Mouse (Mus musculus): ENCODE data around the gene Vwa2. TPM values are rescaled to one million over a fixed set of nuclear protein-coding genes. Genes with fewer than 3 reads are reported as not detected.

Gene Vwa2
- polyA plus RNA-seq, 1 experiment from 2014 or later, result 0.22 TPM

DNA sequence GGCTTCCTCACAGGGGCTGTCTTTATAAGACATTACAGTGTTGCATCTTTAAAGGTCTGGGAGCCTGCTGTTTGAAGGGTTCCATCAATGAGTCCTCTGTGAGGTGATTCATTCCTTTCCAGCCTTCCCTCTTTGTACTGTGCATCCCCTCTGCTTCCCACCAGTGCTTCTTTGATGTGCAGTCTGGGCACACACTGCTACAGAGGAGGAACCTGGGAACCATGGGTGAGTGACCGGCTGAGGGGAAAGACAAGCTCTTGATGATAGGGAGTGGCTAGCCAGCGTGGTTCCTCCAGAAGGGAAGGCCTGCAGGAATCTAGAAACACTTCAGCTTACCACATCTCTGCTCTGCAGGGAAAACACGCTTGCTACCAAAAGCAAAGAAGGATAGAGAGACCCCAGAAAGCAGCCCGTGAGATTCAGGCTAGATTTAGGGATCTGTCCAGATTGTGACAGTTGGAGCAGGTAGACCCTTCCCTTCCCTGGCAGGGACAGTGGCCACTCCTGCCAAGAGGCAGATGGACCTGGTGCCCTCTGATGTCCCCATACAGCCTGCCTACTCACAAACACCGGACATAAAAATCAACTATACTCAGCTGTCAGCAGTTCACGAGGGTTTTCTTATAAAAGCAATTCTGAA is 74.0 kb downstream of the Vwa2 start:
- no peak overlapping the region for H3K9ac ChIP-seq
- no peaks in the 10 kb centered on the region for H3K36me3 ChIP-seq
- no peaks in the 10 kb centered on the region; the same call in 1 of the 2 replicates for H3K27me3 ChIP-seq (replicated peaks)
- 53% methylated on average over 6 of the region's 6 CpGs for WGBS
- H3K4me1 ChIP-seq (replicated peaks), result no peaks in the 10 kb centered on the region
- 0 out of 2 replicates have a peak, but pooled peaks cover 4% of the 10 kb centered on the region for H3K9me3 ChIP-seq (replicated peaks)
- no peak overlapping the region for H3K4me2 ChIP-seq
- no peak overlapping the region for H3K4me3 ChIP-seq
- no peak for ATAC-seq (ENCODE audit: insufficient number of reproducible peaks, low FRiP score)
- H3K27ac ChIP-seq (ENCODE audit: poor library complexity, severe bottlenecking), result no peak overlapping the region

DNA sequence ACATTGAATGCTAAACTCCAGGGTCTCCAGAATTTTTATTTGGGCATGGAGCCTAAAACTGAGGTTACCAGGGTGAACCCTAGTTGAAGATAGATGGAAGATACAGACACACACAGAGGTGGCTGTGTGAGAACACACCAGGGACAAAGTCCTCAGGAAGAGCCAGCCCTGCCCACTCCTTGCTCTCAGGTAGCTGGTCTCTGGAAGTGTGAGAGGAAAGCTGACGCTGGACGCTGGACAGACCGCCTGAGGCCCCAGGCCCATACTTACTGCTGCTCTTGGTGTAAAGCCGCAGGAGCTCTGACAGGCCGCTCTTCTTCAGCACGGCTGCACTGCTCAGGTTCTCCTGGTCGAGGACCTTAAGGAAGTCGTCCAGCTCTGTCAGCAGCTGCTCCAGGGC is 75.8 kb downstream of the Vwa2 start:
- H3K36me3 ChIP-seq, result no peaks in the 10 kb centered on the region
- H3K4me2 ChIP-seq, result no peak overlapping the region
- H3K27me3 ChIP-seq (replicated peaks), result no peaks in the 10 kb centered on the region; the same call in 1 of the 2 replicates
- no peaks in the 10 kb centered on the region for H3K4me1 ChIP-seq (replicated peaks)
- 0 out of 2 replicates have a peak, but pooled peaks cover 1% of the 10 kb centered on the region for H3K9me3 ChIP-seq (replicated peaks)
- H3K4me3 ChIP-seq, result no peak overlapping the region
- H3K27ac ChIP-seq (ENCODE audit: poor library complexity, severe bottlenecking), result no peak overlapping the region
- ATAC-seq (ENCODE audit: insufficient number of reproducible peaks, low FRiP score), result no peak
- H3K9ac ChIP-seq, result no peak overlapping the region
- 48% methylated on average over 8 of the region's 8 CpGs for WGBS

DNA sequence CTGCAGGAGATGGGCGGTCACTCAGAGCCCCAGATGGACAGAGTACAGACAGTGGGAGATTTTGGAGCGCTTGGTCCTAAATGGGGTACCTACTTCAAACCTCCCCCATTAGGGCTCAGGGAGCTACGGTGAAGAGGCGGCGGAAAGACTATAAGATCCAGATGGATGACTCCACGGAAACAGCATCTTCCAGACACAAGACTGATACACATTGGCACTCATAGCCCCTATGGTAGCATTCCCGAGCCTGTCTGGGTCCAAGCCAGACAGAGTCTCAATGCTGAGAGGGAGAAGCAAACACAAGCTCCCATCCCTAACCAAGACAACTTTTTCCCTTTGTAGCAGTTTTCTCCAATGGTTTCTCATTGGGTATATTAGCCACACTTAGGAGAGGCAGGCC is 76.8 kb downstream of the Vwa2 start:
- Histone ChIP-seq H3K4me3 (no peak overlapping the region), H3K9me3 (replicated peaks) (no peaks in the 10 kb centered on the region), H3K27me3 (replicated peaks) (no peaks in the 10 kb centered on the region; the same call in 1 of the 2 replicates), H3K4me1 (replicated peaks) (no peaks in the 10 kb centered on the region), H3K9ac (no peak overlapping the region), H3K27ac (ENCODE audit: poor library complexity, severe bottlenecking) (no peak overlapping the region), H3K36me3 (no peaks in the 10 kb centered on the region), H3K4me2 (no peak overlapping the region)
- 83% methylated on average over 7 of the region's 7 CpGs for WGBS
- no peak for ATAC-seq (ENCODE audit: insufficient number of reproducible peaks, low FRiP score)

DNA sequence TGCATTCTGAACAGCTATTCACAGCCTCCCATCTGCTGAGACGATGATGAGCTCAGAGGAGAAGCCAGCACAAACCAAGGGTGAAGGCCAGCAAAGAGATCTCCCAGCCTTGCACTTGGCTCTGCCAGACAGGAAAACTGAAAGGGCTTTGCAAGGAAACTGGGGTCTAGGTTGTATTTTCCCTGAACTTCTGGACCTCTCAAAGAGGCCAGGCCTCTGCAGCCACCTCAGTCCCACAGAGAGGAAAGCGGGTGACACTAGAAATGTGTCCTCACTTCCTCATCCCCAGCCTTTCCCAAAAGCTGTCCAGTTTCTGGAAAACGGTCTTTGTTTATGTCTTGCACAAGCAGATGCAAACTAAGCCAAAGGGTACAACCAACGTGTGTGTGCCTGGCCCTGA is 79.8 kb downstream of the Vwa2 start:
- no peaks in the 10 kb centered on the region for H3K36me3 ChIP-seq
- no peak overlapping the region for H3K4me3 ChIP-seq
- ATAC-seq (ENCODE audit: insufficient number of reproducible peaks, low FRiP score), result no peak
- H3K9me3 ChIP-seq (replicated peaks), result no peaks in the 10 kb centered on the region
- no peak overlapping the region for H3K27ac ChIP-seq (ENCODE audit: poor library complexity, severe bottlenecking)
- H3K4me1 ChIP-seq (replicated peaks), result 0 out of 2 replicates have a peak, but pooled peaks cover 5% of the 10 kb centered on the region
- H3K9ac ChIP-seq, result no peak overlapping the region
- H3K27me3 ChIP-seq (replicated peaks), result no peaks in the 10 kb centered on the region
- H3K4me2 ChIP-seq, result no peak overlapping the region
- 76% methylated on average over 4 of the region's 4 CpGs for WGBS

DNA sequence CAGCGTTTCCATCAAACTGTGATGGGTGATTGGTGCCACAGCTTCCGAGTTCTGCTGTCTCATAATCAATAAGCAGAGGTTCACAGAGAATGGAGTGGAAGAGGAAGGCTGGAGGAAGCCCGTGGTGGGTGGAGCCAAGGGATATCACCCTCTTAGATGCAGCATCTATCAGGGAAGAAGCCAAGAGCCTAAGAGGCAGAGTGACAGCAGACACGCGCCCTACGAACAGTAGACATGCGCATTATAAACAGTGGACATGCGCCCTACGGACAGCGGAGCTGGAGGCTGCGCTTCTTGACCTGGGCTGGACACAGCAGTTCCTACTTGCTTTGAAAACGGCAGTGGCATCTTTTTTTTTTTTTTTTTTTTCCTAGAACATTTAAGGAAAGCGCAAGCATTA is 80.8 kb downstream of the Vwa2 start:
- no peak for ATAC-seq (ENCODE audit: insufficient number of reproducible peaks, low FRiP score)
- peaks cover 14% of the 10 kb centered on the region for H3K4me1 ChIP-seq (replicated peaks)
- no peak overlapping the region for H3K9ac ChIP-seq
- H3K27ac ChIP-seq (ENCODE audit: poor library complexity, severe bottlenecking), result no peak overlapping the region
- H3K4me2 ChIP-seq, result no peak overlapping the region
- WGBS, result 89% methylated on average over 13 of the region's 13 CpGs
- no peak overlapping the region for H3K4me3 ChIP-seq
- H3K9me3 ChIP-seq (replicated peaks), result no peaks in the 10 kb centered on the region
- H3K36me3 ChIP-seq, result no peaks in the 10 kb centered on the region
- no peaks in the 10 kb centered on the region for H3K27me3 ChIP-seq (replicated peaks)

DNA sequence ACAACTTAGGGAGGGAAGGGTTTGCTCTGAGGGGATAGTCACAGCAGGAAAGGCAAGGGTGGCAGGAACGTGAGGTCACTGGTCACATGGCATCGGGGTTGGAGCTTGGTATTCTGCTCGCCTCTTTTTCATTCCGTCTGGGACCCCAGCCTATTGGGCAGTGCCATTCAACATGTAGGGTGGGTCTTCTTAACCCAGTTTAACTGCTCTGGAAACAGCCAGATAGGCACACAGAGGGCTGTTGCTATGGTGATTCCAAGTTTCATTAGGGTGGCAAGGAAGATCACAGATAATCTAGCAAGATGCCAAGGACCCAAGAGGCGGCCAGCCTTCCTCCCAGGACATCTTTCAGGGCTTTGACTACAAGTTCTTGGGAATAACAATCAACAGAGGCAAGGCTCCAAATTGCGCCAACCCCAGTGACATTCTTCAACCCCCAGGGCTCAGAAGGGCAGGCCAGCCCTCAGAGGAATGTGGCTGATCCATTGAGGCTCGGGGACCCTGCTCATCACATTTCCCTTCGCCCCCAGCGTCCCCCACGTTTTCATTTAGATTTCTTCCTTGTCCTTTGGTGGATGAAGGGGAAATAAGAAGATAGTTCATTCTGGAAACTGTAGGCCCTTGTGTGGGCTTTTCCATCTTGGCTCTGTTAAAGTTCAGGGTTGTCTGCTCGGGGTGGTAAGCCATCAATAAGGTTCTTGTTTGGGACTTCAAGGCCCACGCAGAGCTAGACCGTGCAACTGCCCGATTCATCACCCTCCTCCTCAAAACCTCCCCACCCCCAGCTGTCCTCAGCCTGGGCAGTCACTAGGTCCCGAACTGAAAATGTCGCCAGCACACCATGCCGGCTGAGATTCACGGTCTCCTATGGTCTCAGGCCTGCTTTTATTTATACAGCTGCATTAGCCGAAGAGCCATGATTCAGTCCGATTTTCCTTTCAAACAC is 81.8 kb downstream of the Vwa2 start:
- H3K27me3 ChIP-seq (replicated peaks), result no peaks in the 10 kb centered on the region
- H3K27ac ChIP-seq (ENCODE audit: poor library complexity, severe bottlenecking), result no peak overlapping the region
- no peak overlapping the region for H3K4me2 ChIP-seq
- no peaks in the 10 kb centered on the region for H3K36me3 ChIP-seq
- no peaks in the 10 kb centered on the region for H3K9me3 ChIP-seq (replicated peaks)
- H3K4me3 ChIP-seq, result no peak overlapping the region
- WGBS, result 75% methylated on average over 20 of the region's 20 CpGs
- ATAC-seq (ENCODE audit: insufficient number of reproducible peaks, low FRiP score), result no peak
- H3K9ac ChIP-seq, result no peak overlapping the region
- peaks cover 14% of the 10 kb centered on the region for H3K4me1 ChIP-seq (replicated peaks)

DNA sequence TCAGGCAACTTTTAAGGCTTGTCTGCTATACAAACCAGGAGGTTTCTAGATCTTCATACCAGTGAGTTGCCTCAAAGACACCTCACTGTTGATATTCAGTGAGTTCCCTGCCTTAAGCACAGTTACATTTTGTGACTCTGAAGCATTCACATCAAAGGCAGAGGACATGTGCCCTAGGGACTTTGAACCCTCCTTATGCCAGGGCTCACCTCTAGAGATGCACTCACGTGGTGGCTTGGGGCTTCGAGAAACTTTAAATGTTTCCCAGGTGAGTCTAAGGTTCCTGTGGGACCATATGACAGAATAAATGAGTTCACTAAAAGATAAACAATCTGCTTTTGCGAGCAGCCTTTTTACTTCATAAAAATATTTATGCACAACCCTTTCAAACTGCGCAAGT is 84.0 kb downstream of the Vwa2 start:
- Histone ChIP-seq H3K36me3 (no peaks in the 10 kb centered on the region), H3K4me2 (no peak overlapping the region), H3K27me3 (replicated peaks) (no peaks in the 10 kb centered on the region), H3K27ac (ENCODE audit: poor library complexity, severe bottlenecking) (no peak overlapping the region), H3K4me3 (no peak overlapping the region), H3K9me3 (replicated peaks) (no peaks in the 10 kb centered on the region; the same call in 1 of the 2 replicates), H3K4me1 (replicated peaks) (peaks cover 14% of the 10 kb centered on the region), H3K9ac (no peak overlapping the region)
- WGBS, result 79% methylated on average over 4 of the region's 4 CpGs
- no peak for ATAC-seq (ENCODE audit: insufficient number of reproducible peaks, low FRiP score)

DNA sequence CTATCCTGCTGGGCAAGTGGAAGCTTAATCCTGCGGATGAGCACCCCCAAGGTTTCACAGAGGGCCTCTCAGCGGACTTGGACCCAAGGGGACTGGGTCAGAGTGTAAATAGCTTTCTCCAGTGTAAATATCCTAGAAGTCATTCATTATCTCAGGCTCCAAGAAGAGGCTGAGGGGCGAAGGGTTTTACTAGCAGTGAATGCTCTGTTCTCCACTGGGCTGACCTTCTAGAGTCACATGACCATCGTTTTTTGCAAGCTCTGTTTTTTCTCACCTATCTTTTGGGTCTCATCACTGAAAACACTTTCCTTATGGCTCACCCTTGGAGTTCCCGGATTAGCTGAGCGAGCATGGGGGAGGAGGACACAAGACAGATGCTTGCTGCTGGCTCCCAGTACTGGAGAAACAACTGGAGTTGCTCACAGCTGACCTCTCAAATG is 84.6 kb downstream of the Vwa2 start:
- WGBS, result 40% methylated on average over 6 of the region's 6 CpGs
- H3K27me3 ChIP-seq (replicated peaks), result no peaks in the 10 kb centered on the region

DNA sequence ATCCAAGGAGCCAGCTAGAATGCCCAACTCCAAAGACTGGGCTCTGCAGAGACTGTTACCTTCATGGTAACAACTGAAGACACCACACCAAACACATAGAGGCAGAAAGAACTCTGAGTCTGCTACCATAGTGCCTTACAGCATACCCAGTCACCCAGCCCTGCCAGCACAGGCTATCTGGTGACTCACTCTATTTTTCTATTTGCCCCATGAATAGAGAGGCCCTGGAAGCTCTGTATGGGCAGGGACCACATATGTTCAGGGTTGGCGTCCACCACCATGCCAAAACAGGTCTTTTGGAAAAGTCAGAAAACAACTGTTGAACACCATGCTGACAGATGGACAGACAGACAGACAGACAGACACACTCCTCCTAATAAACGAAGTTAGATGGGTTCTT is 85.0 kb downstream of the Vwa2 start:
- Histone ChIP-seq H3K9ac (no peak overlapping the region), H3K27ac (ENCODE audit: poor library complexity, severe bottlenecking) (no peak overlapping the region), H3K4me3 (no peak overlapping the region), H3K27me3 (replicated peaks) (no peaks in the 10 kb centered on the region), H3K4me2 (no peak overlapping the region), H3K4me1 (replicated peaks) (peaks cover 14% of the 10 kb centered on the region), H3K36me3 (no peaks in the 10 kb centered on the region), H3K9me3 (replicated peaks) (no peaks in the 10 kb centered on the region; the same call in 1 of the 2 replicates)
- no peak for ATAC-seq (ENCODE audit: insufficient number of reproducible peaks, low FRiP score)
- 79% methylated on average over 2 of the region's 2 CpGs for WGBS

More for the DNA sequence above, 84.6 kb downstream of the Vwa2 start:
- no peak overlapping the region for H3K4me3 ChIP-seq
- H3K9me3 ChIP-seq (replicated peaks), result no peaks in the 10 kb centered on the region; the same call in 1 of the 2 replicates
- no peak overlapping the region for H3K27ac ChIP-seq (ENCODE audit: poor library complexity, severe bottlenecking)
- ATAC-seq (ENCODE audit: insufficient number of reproducible peaks, low FRiP score), result no peak
- no peak overlapping the region for H3K4me2 ChIP-seq
- H3K36me3 ChIP-seq, result no peaks in the 10 kb centered on the region
- no peak overlapping the region for H3K9ac ChIP-seq
- H3K4me1 ChIP-seq (replicated peaks), result peaks cover 14% of the 10 kb centered on the region

DNA sequence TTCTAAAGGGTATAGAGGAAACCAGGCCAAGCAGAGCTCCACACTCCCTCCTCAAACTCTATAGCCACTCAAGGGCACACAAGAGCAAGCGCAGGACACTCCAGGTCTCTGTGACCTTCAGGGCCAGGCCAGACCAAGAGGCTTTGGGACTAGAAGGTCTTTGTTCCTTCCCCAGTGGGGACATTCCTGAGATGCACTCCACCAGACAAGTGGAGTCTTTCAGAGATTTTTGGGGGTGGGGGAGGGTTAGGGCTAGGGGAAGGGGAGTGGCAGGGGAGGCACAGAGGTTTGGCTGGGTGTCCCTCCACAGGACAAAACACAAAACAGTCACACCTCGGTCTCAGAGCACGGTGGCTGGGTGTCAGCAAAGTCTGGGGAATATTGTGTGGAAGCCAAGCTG is 85.6 kb downstream of the Vwa2 start:
- Histone ChIP-seq H3K36me3 (no peaks in the 10 kb centered on the region), H3K27me3 (replicated peaks) (no peaks in the 10 kb centered on the region), H3K4me1 (replicated peaks) (peaks cover 14% of the 10 kb centered on the region), H3K9me3 (replicated peaks) (no peaks in the 10 kb centered on the region; the same call in 1 of the 2 replicates), H3K27ac (ENCODE audit: poor library complexity, severe bottlenecking) (no peak overlapping the region), H3K4me3 (no peak overlapping the region), H3K9ac (no peak overlapping the region), H3K4me2 (no peak overlapping the region)
- WGBS, result 49% methylated on average over 3 of the region's 3 CpGs
- no peak for ATAC-seq (ENCODE audit: insufficient number of reproducible peaks, low FRiP score)
